Mouse (Mus musculus): ENCODE measurements at regions not wholly inside any gene's neighbourhood (a gene's known extent, or its start where the extent isn't known, plus 50 kb on each side); places are given as distances from the start of the nearest gene placed in this dataset.

DNA sequence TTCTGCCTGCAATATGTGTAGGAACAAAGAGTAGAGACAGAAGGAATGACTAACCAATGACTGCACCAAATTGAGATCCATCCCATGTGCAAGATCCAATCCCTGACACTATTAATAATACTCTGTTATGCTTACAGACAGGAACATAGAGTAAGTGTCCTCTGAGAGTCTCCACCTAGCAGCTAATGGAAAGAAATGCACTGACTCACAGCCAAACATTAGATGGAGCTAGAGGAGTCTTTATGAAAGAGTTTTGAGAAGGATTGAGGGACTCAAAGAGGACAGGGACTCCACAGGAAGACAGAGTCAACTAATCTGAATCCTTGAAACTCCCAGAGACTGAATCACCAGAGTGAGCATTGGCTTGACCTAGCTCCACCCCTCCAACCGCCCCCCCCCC is 1423.4 kb downstream of the Tbl1xr1 start:
- Histone ChIP-seq H3K4me1 (ENCODE audit: control insufficient read depth, insufficient read depth, low read length) (no peaks in the 10 kb centered on the region), H3K9me3 (ENCODE audit: control insufficient read depth, low read length) (no peaks in the 10 kb centered on the region), H3K27me3 (replicated peaks; ENCODE audit: control insufficient read depth, insufficient read depth, low read length) (no peaks in the 10 kb centered on the region), H3K4me3 (ENCODE audit: low read length) (no peak overlapping the region), H3K9ac (ENCODE audit: low read depth, low read length) (no peak overlapping the region), H3K4me2 (ENCODE audit: low read depth, low read length) (no peak overlapping the region), H3K36me3 (ENCODE audit: control insufficient read depth, insufficient read depth, low read length) (no peaks in the 10 kb centered on the region), H3K27ac (ENCODE audit: low read length) (no peak overlapping the region)
- no peak for ATAC-seq
- WGBS = 43% methylated on average over 1 of the region's 1 CpGs

DNA sequence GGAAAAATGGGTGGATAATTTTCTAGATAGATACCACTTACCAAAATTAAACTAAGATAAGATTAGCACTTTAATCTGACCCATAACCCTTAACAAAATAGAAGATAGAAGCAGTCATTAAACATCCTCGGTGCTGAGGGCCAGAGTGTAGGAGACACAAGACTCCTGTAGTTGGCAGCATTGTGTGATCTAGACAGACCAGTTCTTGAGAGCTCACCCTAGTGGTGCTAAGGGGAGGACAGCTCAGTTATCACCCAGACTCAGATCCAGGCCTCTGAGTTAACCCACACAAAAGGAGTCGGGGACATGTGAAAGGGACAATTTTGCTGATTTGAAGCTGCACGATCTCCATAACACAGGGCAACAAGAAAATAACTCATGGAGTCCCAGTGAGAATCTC is 1471.1 kb downstream of the Tbl1xr1 start:
- H3K27ac ChIP-seq (ENCODE audit: low read length) = no peak overlapping the region
- H3K4me1 ChIP-seq (ENCODE audit: control insufficient read depth, insufficient read depth, low read length) = no peaks in the 10 kb centered on the region
- ATAC-seq = no peak
- H3K36me3 ChIP-seq (ENCODE audit: control insufficient read depth, insufficient read depth, low read length) = no peaks in the 10 kb centered on the region
- no peak overlapping the region for H3K4me3 ChIP-seq (ENCODE audit: low read length)
- H3K27me3 ChIP-seq (replicated peaks; ENCODE audit: control insufficient read depth, insufficient read depth, low read length) = no peaks in the 10 kb centered on the region
- WGBS = 84% methylated on average over 3 of the region's 3 CpGs
- H3K9me3 ChIP-seq (ENCODE audit: control insufficient read depth, low read length) = no peaks in the 10 kb centered on the region
- H3K9ac ChIP-seq (ENCODE audit: low read depth, low read length) = no peak overlapping the region
- H3K4me2 ChIP-seq (ENCODE audit: low read depth, low read length) = no peak overlapping the region

DNA sequence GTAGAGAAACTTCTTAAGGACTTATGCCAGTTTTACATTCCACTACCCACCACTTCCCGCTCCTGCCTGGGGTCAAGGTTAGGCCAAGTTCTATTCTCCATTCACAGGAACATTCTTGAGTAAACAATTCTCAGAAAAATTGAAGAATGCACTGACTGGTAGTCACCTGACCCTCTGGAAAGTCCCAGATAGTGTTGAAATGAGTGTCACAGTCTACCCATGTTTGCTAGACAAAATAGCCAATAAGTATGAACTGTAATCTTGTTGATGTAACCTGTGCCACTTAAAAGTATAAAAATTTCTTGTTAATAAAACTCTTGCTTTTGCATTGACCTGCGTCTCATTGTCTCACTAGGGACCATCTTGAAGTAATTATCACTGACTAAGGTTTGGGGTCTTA is 1487.9 kb downstream of the Tbl1xr1 start:
- Histone ChIP-seq H3K9me3 (ENCODE audit: control insufficient read depth, low read length) (peaks cover 9% of the 10 kb centered on the region; the same call in 1 of the 2 replicates), H3K27me3 (replicated peaks; ENCODE audit: control insufficient read depth, insufficient read depth, low read length) (no peaks in the 10 kb centered on the region), H3K36me3 (ENCODE audit: control insufficient read depth, insufficient read depth, low read length) (no peaks in the 10 kb centered on the region), H3K4me1 (ENCODE audit: control insufficient read depth, insufficient read depth, low read length) (no peaks in the 10 kb centered on the region), H3K27ac (ENCODE audit: low read length) (no peak overlapping the region), H3K4me3 (ENCODE audit: low read length) (no peak overlapping the region), H3K9ac (ENCODE audit: low read depth, low read length) (no peak overlapping the region), H3K4me2 (ENCODE audit: low read depth, low read length) (no peak overlapping the region)
- 71% methylated on average over 2 of the region's 2 CpGs for WGBS
- no peak for ATAC-seq

DNA sequence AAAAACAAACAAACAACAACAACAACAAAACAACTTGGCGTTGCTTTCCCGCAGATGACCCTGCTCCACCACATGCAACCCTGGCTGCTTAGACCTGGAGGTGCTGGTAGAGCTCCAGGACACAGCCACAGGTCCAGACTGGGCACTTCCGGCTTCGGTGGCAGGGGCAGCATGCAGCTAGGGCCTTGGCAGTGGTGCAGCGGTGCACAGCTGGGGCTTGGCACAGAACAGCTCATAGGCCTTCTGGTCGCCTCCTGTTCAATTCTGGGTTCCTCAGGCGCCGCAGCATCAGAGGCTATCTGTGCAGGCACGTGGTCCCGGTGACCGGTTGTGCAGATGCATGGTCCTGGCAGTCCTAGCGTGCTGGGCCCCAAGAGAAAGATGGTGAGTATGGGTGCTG is 1492.4 kb downstream of the Tbl1xr1 start:
- no peak for ATAC-seq
- no peaks in the 10 kb centered on the region for H3K27me3 ChIP-seq (replicated peaks; ENCODE audit: control insufficient read depth, insufficient read depth, low read length)
- WGBS = 92% methylated on average over 12 of the region's 12 CpGs
- H3K9ac ChIP-seq (ENCODE audit: low read depth, low read length) = no peak overlapping the region
- no peaks in the 10 kb centered on the region for H3K36me3 ChIP-seq (ENCODE audit: control insufficient read depth, insufficient read depth, low read length)
- H3K4me3 ChIP-seq (ENCODE audit: low read length) = no peak overlapping the region
- H3K9me3 ChIP-seq (ENCODE audit: control insufficient read depth, low read length) = peaks cover 17% of the 10 kb centered on the region; the same call in 1 of the 2 replicates
- no peaks in the 10 kb centered on the region for H3K4me1 ChIP-seq (ENCODE audit: control insufficient read depth, insufficient read depth, low read length)
- H3K27ac ChIP-seq (ENCODE audit: low read length) = no peak overlapping the region
- H3K4me2 ChIP-seq (ENCODE audit: low read depth, low read length) = no peak overlapping the region

GRCm38 (mm10) chr3:23592506-23593141 is 1516.2 kb downstream of the Tbl1xr1 start:
- no peak overlapping the region for H3K27ac ChIP-seq (ENCODE audit: low read length)
- ATAC-seq = no peak
- H3K36me3 ChIP-seq (ENCODE audit: control insufficient read depth, insufficient read depth, low read length) = no peaks in the 10 kb centered on the region
- no peak overlapping the region for H3K4me2 ChIP-seq (ENCODE audit: low read depth, low read length)
- no peak overlapping the region for H3K4me3 ChIP-seq (ENCODE audit: low read length)
- 55% methylated on average over 3 of the region's 3 CpGs for WGBS
- no peaks in the 10 kb centered on the region for H3K9me3 ChIP-seq (ENCODE audit: control insufficient read depth, low read length)
- no peaks in the 10 kb centered on the region for H3K4me1 ChIP-seq (ENCODE audit: control insufficient read depth, insufficient read depth, low read length)
- H3K9ac ChIP-seq (ENCODE audit: low read depth, low read length) = no peak overlapping the region
- H3K27me3 ChIP-seq (replicated peaks; ENCODE audit: control insufficient read depth, insufficient read depth, low read length) = no peaks in the 10 kb centered on the region

- no peaks in the 10 kb centered on the region for H3K36me3 ChIP-seq (ENCODE audit: control insufficient read depth, insufficient read depth, low read length)
- ATAC-seq = peak; percentile 79
Measured at GRCm38 (mm10) chr3:23601469-23601868, 1525.0 kb downstream of the Tbl1xr1 start.

GRCm38 (mm10) chr3:23610054-23610453 is 1533.6 kb downstream of the Tbl1xr1 start:
- 57% methylated on average over 2 of the region's 2 CpGs for WGBS
- H3K9ac ChIP-seq (ENCODE audit: low read depth, low read length) = no peak overlapping the region

More at GRCm38 (mm10) chr3:23601469-23601868, 1525.0 kb downstream of the Tbl1xr1 start:
- Histone ChIP-seq H3K9ac (ENCODE audit: low read depth, low read length) (no peak overlapping the region), H3K27me3 (replicated peaks; ENCODE audit: control insufficient read depth, insufficient read depth, low read length) (no peaks in the 10 kb centered on the region), H3K4me3 (ENCODE audit: low read length) (no peak overlapping the region), H3K4me1 (ENCODE audit: control insufficient read depth, insufficient read depth, low read length) (no peaks in the 10 kb centered on the region), H3K9me3 (ENCODE audit: control insufficient read depth, low read length) (no peaks in the 10 kb centered on the region), H3K4me2 (ENCODE audit: low read depth, low read length) (no peak overlapping the region), H3K27ac (ENCODE audit: low read length) (no peak overlapping the region)
- 73% methylated on average over 3 of the region's 3 CpGs for WGBS

DNA sequence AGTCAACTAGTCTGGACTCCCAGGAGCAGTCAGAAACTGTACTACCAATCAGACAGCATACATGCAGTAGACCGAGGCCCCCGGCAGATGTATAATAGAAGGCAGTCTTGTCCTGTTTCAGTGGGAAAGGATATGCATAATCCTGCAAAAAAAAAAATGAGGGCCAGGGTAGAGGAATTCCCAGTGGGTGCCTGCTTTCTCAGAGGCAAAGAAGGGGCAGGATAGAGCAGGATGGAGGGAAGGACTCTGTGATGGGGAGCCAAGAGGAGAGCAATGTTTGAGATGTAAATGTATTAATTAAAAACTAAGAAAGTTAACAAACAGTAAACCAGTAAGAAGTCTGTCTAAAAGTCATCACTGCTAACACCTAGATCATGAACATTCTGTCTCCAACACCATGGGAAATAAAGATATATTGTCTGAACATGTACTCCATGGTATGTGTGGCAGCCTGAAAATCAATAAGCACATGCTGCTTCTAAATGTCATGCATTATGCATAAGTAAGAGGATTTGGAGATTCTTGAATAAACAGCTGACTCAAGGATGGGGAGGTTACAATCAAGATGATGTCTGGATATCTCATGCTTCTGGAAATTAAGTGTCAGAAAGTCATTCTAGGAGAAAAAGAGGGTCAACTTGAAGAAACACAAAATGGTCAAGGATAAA is 1485.3 kb downstream of the Naaladl2 start:
- WGBS = 91% methylated on average over 2 of the region's 2 CpGs
- no peaks in the 10 kb centered on the region for H3K27me3 ChIP-seq (replicated peaks; ENCODE audit: control insufficient read depth, insufficient read depth, low read length)
- H3K9ac ChIP-seq (ENCODE audit: low read depth, low read length) = no peak overlapping the region
- H3K9me3 ChIP-seq (ENCODE audit: control insufficient read depth, low read length) = no peaks in the 10 kb centered on the region
- no peak overlapping the region for H3K4me3 ChIP-seq (ENCODE audit: low read length)
- no peak overlapping the region for H3K27ac ChIP-seq (ENCODE audit: low read length)
- no peak for ATAC-seq
- no peak overlapping the region for H3K4me2 ChIP-seq (ENCODE audit: low read depth, low read length)
- H3K4me1 ChIP-seq (ENCODE audit: control insufficient read depth, insufficient read depth, low read length) = no peaks in the 10 kb centered on the region
- H3K36me3 ChIP-seq (ENCODE audit: control insufficient read depth, insufficient read depth, low read length) = no peaks in the 10 kb centered on the region

More at GRCm38 (mm10) chr3:23610054-23610453, 1533.6 kb downstream of the Tbl1xr1 start:
- H3K4me2 ChIP-seq (ENCODE audit: low read depth, low read length) = no peak overlapping the region
- H3K4me3 ChIP-seq (ENCODE audit: low read length) = no peak overlapping the region
- no peak overlapping the region for H3K27ac ChIP-seq (ENCODE audit: low read length)
- H3K27me3 ChIP-seq (replicated peaks; ENCODE audit: control insufficient read depth, insufficient read depth, low read length) = no peaks in the 10 kb centered on the region
- H3K9me3 ChIP-seq (ENCODE audit: control insufficient read depth, low read length) = no peaks in the 10 kb centered on the region
- no peaks in the 10 kb centered on the region for H3K36me3 ChIP-seq (ENCODE audit: control insufficient read depth, insufficient read depth, low read length)
- no peaks in the 10 kb centered on the region for H3K4me1 ChIP-seq (ENCODE audit: control insufficient read depth, insufficient read depth, low read length)
- ATAC-seq = no peak

- H3K4me2 ChIP-seq (ENCODE audit: low read depth, low read length) = no peak overlapping the region
- H3K27me3 ChIP-seq (replicated peaks; ENCODE audit: control insufficient read depth, insufficient read depth, low read length) = no peaks in the 10 kb centered on the region
- H3K9ac ChIP-seq (ENCODE audit: low read depth, low read length) = no peak overlapping the region
- no peaks in the 10 kb centered on the region for H3K9me3 ChIP-seq (ENCODE audit: control insufficient read depth, low read length)
- H3K4me1 ChIP-seq (ENCODE audit: control insufficient read depth, insufficient read depth, low read length) = no peaks in the 10 kb centered on the region
- H3K36me3 ChIP-seq (ENCODE audit: control insufficient read depth, insufficient read depth, low read length) = no peaks in the 10 kb centered on the region
- H3K4me3 ChIP-seq (ENCODE audit: low read length) = no peak overlapping the region
- H3K27ac ChIP-seq (ENCODE audit: low read length) = no peak overlapping the region
- no peak for ATAC-seq
Measured at GRCm38 (mm10) chr3:23706748-23707147, 1437.3 kb downstream of the Naaladl2 start.

Measured in intestine, embryonic 16.5 days (tissue).